ENCODE assay signal across 9 mouse cellular contexts in genomic region chr17:25507799-25508198, GRCm38 (mm10). TPM values are rescaled to one million over a fixed set of nuclear protein-coding genes. Genes with fewer than 3 reads are reported as not detected.
A peak's percentile ranks its signal among the peaks of the same experiment; 100 is the strongest.
DNase-seq lines count a peak whose midpoint lies in the region; ATAC-seq and TF ChIP-seq lines count a peak whose summit lies in the region.
"Had no signal": no experiment of that assay in that cellular context is flagged by ENCODE, and none has a peak within 500 bp of the region (broad histone marks: within the 10 kb centered on the region; RNA-seq: fewer than 3 reads in every experiment).

No protein-coding gene starts in this region.

- 6% methylated on average over 3 of the region's 3 CpGs for WGBS in heart, embryonic 14.5 days
- WGBS in liver, postnatal 0 days (ENCODE audit: insufficient replicate concordance) = 7% methylated on average over 3 of the region's 3 CpGs

- H3K27ac ChIP-seq in heart, embryonic 14.5 days (replicated peaks in 1 of 2; ENCODE audit: control insufficient read depth in 1 of 2, insufficient read depth in 1 of 2, low read depth in 2 of 2, low read length in 2 of 2) = no peak overlapping the region
- H3K27ac ChIP-seq in liver, postnatal 0 days (ENCODE audit: low read depth) = no peak overlapping the region

- DNase-seq in 3T3-L1 (ENCODE audit: low read depth, low spot score) (peak; percentile 75), Patski (ENCODE audit: low read depth, low spot score) (peak; percentile 24)
- DNase-seq in cerebellum, postnatal 4 days (ENCODE audit: low spot score in 2 of 2) = peak; percentile 68 to 86
- DNase-seq in kidney, postnatal 36 days = peak; percentile 49 to 83
- DNase-seq in liver, postnatal 0 days = peak; percentile 74
- peak; percentile 20 for DNase-seq in retina, adult 2 months (ENCODE audit: low read depth, low spot score)
- peak; percentile 71 for DNase-seq in urinary bladder, postnatal 25 days (ENCODE audit: low spot score)

- no peaks in the 10 kb centered on the region for H3K9me3 ChIP-seq in heart, embryonic 14.5 days (ENCODE audit: control insufficient read depth, low read length)
- H3K9me3 ChIP-seq in liver, postnatal 0 days (ENCODE audit: low read length) = no peaks in the 10 kb centered on the region

- CTCF ChIA-PET in Patski (lab: Charles Lee) = interaction anchor here (0.7 to 3.2 kb wide), 13 partner anchors 9 to 190 kb away, joined by 3 to 17 read pairs (median 6); no protein-coding TSS in a partner anchor

- H3K27me3 ChIP-seq in Patski = no peaks in the 10 kb centered on the region
- H3K27me3 ChIP-seq in heart, embryonic 14.5 days (ENCODE audit: control insufficient read depth, insufficient read depth, low read length) = no peaks in the 10 kb centered on the region
- peaks cover 7% of the 10 kb centered on the region for H3K27me3 ChIP-seq in liver, postnatal 0 days (ENCODE audit: insufficient read depth, low read length)

- POLR2A ChIA-PET in Patski (lab: Charles Lee) = interaction anchor here (0.9 kb wide), 2 partner anchors 30 to 57 kb away, joined by 3 read pairs; no protein-coding TSS in a partner anchor

- peak; percentile 92 for TF ChIP-seq CTCF in Patski (IDR thresholded peaks at IDR 0.05)
- TF ChIP-seq CTCF in liver, postnatal 0 days (IDR thresholded peaks at IDR 0.05; ENCODE audit: low read depth) = peak; percentile 89

- H3K4me1 ChIP-seq in heart, embryonic 14.5 days (ENCODE audit: control insufficient read depth in 2 of 2, insufficient read depth in 2 of 2, low read length in 2 of 2) = no peaks in the 10 kb centered on the region
- H3K4me1 ChIP-seq in liver, postnatal 0 days (ENCODE audit: insufficient read depth) = no peaks in the 10 kb centered on the region

- no peak overlapping the region for H3K9ac ChIP-seq in heart, embryonic 14.5 days (ENCODE audit: low read length)
- H3K9ac ChIP-seq in liver, postnatal 0 days (replicated peaks) = no peak overlapping the region

- ATAC-seq in Patski = peak; percentile 5
- peak; percentile 41; the same call in 1 of the 2 replicates for ATAC-seq in heart, embryonic 14.5 days (ENCODE audit: insufficient number of reproducible peaks, insufficient read depth, low FRiP score, low read depth)
- peak; percentile 51; the same call in 1 of the 2 replicates for ATAC-seq in liver, postnatal 0 days

- in situ Hi-C loops in Patski (cut with MboI; ENCODE audit: low pct_unique_long_range_greater_than_20kb) = loop anchor here (5.0 kb wide), 2 partner anchors 35 to 190 kb away; no protein-coding TSS in a partner anchor

- no peak overlapping the region for H3K4me3 ChIP-seq in heart, embryonic 14.5 days (ENCODE audit: control insufficient read depth in 1 of 2, insufficient read depth in 1 of 2, low read depth in 1 of 2, low read length in 2 of 2)
- no peak overlapping the region for H3K4me3 ChIP-seq in liver, postnatal 0 days (ENCODE audit: low read depth, low read length)

- H3K36me3 ChIP-seq in heart, embryonic 14.5 days (ENCODE audit: control insufficient read depth, insufficient read depth, low read length) = no peaks in the 10 kb centered on the region
- H3K36me3 ChIP-seq in liver, postnatal 0 days (replicated peaks; ENCODE audit: insufficient read depth, low read length) = no peaks in the 10 kb centered on the region

- no peak for TF ChIP-seq EP300 in liver, postnatal 0 days (IDR thresholded peaks at IDR 0.05; ENCODE audit: low read depth)

- no peak overlapping the region for H3K4me2 ChIP-seq in heart, embryonic 14.5 days (ENCODE audit: low read length)
- no peak overlapping the region for H3K4me2 ChIP-seq in liver, postnatal 0 days (ENCODE audit: low read depth, low read length)

RNA-seq across cellular contexts. Expression of gene Sstr5, which starts 10.7 kb away (rescaled TPM):
- not detected for polyA plus RNA-seq in Patski (2021)
- polyA plus RNA-seq in heart, embryonic 14.5 days (2014; fragmentation: Nextera tagmentation; extraction: Ambion mirVana) = 0.16 and 0.18 TPM in 2 replicates
- polyA plus RNA-seq in liver, postnatal 0 days (2015; fragmentation: Nextera tagmentation; extraction: Ambion mirVana) = not detected in 2 replicates
- polyA plus RNA-seq: gonadal fat pad, adult 2 months had no signal

RNA-seq across cellular contexts. Expression of gene Tekt4, which starts 53.4 kb away (rescaled TPM):
- not detected for polyA plus RNA-seq in Patski (2021)
- polyA plus RNA-seq in heart, embryonic 14.5 days (2014; fragmentation: Nextera tagmentation; extraction: Ambion mirVana) = 0.47 and 0.55 TPM in 2 replicates
- polyA plus RNA-seq in liver, postnatal 0 days (2015; fragmentation: Nextera tagmentation; extraction: Ambion mirVana) = 0.07 and 0.15 TPM in 2 replicates

Comparison
In these comparisons a context has a peak if more than half of its experiments do, and no peak if none do; other contexts are left out.
1. DNase-seq: peak in every context shown above with its lines; median percentile 77 in cerebellum, postnatal 4 days; 75 in 3T3-L1; 74 in liver, postnatal 0 days; 71 in urinary bladder, postnatal 25 days; 66 in kidney, postnatal 36 days; 24 in Patski; 20 in retina, adult 2 months.